Mouse (Mus musculus) cerebellum, adult 9-11 months (tissue): ENCODE data around the gene Mrpl38.
"Not testable (repeated sequence)": the region's sequence is repeated elsewhere in the genome, so short reads cannot be mapped to it uniquely, and the experiment has no call there.

ENCODE experiments used
- DNase-seq: peaks from one replicate; pipeline ENCODE4 v3.0.0; 2022

Gene Mrpl38

DNA sequence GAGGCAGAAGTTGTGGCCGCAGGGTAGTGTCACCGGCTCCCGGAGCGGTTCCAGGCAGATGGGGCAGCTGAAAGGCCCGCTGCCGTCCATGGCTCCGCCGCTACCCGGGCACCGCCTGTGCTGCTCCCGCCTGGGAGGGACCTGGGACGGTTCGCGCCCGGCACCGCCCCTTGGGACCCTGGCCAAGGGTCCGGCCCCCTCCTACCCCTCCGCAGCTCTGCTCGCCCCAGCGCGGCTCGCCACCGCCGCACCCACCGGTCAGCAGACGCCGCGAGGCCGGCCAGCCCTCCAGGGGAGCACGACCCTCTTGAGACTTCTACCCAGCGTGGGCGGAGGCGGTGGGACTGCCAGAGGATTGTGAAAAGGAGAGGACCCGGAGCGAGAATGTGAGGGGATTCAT, 28.5 kb downstream of the Mrpl38 start:
- no peak for DNase-seq

DNA sequence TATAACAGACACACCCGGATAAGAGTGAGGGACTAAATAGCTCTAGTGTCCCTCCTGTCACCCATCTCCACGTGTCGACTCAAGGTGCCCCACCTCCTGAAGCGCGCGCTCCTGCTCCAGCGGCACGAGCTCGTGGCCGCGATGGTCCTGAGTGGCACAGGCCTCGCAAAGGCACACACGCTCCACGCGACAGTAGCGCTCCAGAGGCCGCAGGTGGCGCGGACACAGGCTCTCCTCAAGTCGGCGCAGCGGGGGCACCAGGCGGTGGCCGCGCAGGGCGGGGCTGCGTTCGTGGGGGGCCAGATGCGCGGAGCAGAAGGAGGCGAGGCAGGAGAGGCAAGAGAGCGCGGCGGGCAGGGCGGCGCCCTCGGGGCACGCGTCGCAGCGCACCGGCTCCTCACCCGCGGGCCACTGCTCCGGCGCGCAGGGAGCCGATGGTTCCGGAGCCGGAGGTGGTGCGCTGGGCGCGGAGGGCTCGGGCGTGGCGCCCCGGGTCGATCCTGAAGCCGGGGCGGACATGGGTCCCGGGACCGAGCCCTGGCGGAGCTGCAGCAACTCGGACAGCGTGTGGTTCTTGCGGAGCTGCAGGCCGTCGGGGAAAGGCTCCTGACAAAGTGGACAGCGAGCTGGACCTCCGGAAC, 29.1 kb downstream of the Mrpl38 start:
- DNase-seq: no peak

DNA sequence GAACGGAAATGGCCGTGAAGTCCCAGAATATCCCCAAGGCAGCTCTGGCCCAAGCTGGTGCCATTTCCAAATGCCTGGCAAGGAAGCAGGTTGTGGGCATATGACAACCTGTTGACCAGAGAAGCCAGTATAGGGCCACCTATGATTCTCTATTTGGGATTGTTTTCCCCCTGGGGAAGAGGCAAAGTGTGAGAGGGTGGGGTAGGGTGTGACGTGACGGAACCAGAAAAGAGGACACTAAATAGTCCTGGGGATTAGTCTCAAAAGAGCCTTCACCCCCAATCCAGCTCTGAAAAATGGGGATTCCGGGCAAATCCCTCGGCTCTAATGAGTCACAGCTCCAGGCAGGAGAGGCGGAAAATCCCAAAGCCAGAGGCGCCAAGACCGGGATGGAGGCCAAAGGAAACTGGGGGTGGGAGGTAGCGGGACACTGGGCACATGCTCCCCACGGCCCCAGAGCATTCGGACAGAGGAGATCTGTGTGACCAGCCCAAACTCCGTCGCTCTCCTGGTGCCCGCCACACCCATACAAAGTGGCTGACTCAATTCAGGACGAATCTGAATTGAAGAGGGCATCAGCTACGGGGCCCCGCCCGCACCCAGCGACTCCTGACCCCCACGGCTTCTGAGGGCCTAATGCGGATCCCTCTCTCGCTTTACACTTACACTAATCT, 30.1 kb downstream of the Mrpl38 start:
- DNase-seq: no peak

DNA sequence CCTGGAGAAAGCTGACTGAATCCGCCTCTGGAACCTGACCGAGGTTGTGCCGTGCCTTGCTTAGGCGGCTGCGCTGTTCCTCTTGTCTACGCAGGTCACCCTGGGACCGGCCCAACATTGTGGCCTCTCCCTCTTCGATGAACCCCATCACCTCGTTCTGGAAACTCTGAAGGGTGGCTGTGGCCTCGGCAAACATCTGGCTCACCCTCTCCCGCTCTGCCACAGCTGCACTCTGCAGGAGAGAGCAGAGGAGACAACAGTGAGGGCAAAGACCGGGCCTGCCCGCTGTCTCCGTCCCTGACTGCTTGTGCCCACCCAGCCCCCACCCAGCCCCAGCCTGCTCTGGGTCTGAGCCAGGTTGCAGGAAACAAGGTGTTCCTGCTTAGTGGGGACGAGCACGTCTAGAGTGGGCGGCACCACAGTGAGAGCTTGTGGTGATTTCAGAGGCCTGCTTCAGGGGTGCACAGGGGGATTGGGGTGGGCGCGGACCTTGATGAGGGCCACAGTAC, 30.8 kb downstream of the Mrpl38 start:
- no peak for DNase-seq

DNA sequence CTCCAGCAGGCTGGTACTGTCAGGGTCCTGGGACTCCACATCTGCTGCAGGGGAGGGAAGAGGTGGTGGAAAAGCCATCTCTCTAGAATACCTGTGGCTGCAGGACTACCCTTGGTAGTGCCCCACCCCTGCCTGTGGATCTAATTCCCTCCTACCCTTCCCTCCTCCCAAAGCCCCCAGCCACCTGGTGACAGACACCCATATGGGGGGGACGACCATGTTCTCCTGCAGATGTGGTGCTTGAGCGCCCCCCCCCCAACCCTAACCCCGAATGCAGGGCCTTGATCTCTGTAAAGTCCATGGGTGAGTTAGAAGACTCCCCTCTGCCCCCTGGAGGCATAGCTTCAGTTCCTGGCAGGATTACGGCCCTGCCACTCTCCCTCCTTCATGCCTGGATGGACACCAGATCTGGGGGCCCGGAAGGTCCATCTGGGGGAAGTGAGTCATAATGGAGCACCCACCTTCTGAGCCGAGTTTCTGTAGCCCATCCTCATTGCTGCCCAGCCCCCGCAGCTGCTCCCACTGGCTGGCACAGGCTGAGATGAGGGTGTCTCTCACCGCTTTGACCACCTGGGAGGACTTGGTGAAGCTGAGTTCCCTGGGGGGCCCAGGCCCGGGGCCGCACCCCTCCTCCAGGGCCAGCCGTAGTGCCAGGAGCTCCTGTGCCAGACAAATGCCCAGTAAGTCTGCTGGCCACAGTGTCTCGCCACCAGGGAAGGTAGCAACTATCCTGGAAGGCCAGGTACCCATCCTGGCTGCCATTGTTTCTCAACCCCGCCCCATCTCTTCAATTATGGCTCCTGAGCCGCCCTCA, 31.5 kb downstream of the Mrpl38 start:
- no peak for DNase-seq

DNA sequence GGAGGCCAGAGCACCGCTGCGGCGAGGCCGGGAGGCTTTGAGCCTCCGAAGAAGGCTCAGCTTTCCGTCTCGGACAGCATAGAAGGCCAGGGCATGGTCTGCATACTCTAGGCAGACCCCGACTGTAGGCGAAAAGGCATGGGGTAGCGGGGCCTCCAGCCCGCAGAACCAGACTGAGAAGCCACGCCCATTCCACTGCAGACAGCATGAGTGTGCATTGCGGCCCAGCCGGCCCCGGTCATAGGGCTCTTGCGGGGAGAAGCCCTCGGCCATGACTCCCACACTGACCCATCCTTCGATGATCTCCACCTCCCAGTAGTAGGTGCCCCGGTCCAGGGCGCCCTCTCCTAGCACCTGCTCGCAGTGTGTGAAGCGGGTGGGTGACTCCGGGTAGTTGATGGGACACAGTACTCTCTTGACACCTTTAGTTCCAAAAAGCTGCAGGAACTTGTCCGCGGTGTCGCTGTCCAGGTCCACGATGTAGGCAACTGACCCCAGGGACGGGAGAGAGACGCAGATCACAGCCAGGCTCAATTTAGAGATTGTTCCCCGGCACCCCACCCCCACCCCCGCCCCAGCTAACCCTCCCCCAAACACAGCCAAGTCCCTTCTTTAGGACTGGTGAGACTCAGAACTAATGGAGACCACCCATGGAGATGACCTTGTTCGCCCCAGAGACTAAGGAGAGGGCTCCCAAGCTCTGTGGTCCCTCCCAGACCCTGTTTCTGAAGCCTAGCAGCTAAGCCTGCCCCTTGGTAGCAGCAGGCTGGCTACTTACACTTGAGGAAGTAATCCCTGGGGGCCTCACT, 32.3 kb downstream of the Mrpl38 start:
- DNase-seq: no peak

DNA sequence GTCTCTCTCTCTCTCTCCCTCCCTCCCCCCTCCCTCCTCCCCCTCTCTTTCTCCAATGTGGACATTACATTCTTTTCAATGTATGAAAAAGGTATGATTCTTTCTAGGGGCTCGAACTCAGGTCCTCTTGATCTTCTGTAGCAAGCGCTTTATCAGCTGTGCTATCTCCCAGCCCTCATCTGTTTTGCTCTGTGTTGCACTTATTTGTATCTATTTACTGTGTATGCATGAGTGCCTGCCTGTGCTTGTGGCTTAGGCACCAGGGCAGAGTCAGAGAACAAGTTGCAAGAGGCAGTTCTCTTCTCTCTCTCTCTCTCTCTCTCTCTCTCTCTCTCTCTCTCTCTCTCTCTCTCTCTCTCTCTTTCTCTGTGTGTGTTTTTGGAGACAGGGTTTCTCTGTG, 33.6 kb downstream of the Mrpl38 start:
- DNase-seq: no peak

DNA sequence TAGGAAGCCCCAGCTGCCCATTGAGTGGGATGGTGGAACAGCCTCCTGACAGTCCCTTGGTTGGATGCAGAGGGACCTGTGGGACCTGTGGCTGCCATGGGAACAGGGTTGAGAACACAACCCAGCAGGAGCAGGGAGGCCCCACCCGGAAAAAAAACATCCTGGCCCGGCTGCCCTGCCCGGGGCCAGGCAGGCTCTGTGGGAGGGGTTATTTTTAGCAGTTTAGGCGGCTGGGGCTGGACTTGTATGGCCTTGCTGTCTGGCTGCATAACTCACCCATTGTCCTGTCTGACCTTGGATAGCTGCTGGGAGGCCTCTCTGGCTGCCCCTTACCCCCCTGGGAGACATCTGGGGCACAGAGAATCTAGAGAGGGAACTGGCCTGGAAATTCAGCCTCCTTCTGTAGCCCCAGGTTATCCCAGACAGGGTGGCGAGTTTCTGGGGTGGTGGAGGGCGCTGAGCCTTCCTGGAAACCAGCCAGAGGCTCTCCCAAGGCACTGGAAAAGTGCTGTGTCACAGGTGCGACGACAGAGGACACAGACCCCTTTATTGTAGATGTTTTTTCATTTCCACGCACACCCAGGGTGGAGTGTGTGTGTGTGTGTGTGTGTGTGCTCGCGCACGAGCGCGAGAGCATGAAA, 34.5 kb downstream of the Mrpl38 start:
- DNase-seq: no peak

DNA sequence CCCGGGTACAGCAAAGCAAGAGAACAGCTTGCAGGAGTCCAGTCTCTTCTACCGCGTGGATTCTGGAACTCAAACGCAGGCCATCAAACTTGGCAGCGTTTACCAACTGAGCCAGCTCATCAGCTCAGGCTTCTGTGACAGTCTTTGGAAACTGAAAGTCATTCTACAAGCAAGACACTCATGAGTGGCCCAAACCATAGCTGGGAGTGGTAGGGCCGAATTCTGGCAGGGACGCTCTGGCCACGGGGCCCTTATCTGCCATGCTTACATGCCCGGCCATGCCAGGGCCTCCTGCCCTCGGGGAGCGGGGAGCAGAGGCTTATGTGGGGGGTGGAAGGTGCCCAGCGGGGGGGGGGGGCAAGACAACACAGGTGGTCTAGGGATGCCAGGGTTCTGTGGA, 35.1 kb downstream of the Mrpl38 start:
- no peak for DNase-seq

DNA sequence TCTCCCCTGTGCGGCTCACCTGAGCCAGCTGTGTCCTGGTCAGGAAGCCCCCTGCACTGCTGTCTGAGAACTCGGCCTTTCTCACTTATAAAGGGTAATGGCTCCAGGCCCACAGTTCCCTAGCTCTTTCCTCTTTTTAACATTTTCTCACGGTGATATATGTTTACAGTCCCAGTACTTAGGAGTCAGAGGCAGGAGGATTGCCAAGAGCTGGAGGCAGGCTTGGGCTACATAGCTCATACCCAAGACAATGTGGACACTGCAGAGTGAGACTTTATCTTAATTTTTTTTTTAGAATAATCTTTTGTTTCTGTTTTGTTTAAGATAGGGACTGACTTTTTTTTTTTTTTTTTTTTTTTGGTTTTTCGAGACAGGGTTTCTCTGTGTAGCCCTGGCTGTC, 36.2 kb downstream of the Mrpl38 start:
- no peak for DNase-seq

DNA sequence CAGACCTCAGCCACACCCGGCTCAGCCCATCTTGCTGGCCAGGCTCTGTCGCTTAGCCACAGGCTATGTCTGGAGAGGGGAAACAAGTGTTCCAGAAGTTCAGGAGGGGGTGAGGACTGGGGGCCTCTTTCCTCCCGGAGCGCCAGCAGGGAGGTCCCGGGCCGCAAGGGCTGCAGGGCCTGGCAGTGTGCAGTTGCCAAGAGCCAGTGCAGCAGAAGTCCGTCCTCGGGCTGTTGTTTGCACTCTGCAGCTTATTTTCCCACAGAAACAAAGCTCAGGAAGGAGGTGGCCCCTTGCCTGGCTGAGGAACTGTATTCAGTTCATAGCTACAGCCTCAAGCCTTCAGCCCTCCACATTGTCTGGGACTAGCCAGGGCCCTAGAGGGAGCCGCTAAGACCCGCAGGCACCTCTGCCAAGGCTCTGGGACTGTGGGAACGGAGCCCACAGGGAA, 36.7 kb downstream of the Mrpl38 start:
- no peak for DNase-seq

DNA sequence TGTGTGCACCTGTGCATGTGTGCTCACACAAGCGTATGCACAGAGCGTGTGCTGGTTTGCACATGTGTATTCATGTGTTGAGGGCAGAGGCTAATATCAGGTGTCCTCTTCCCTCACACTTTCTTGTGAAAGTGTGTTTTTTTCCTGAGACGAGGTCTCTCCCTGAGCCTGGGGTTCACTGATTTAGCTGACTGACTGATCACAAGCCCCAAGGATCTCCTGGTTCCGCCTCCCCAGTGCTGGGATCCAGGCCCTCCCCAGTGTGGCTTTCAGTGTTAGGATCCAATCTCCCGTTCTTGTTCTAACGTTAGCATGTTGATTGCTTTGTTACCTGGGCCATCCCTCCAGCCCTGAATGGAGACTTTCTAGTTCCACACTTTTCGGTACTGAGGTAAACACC, 37.8 kb downstream of the Mrpl38 start:
- DNase-seq: no peak

DNA sequence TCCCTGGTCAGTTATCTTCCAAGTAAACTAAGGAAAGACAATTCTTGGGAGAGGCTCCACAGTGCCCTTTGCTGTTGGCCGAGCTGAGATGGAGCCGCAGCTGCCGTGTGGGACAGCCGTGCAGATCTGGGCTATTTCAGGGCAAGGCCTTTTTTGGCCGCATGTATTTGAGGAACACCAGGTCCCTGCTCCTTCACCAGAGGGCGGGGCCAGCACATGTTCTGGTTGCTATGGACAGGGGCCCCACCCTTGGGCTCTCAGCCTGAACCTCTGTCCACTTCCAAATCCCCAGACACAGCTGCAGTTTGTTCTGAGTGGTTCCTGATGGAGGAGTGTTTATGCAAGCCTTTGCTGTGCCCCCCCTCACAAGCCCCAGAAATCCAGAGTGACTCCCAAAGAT, 38.3 kb downstream of the Mrpl38 start:
- no peak for DNase-seq

DNA sequence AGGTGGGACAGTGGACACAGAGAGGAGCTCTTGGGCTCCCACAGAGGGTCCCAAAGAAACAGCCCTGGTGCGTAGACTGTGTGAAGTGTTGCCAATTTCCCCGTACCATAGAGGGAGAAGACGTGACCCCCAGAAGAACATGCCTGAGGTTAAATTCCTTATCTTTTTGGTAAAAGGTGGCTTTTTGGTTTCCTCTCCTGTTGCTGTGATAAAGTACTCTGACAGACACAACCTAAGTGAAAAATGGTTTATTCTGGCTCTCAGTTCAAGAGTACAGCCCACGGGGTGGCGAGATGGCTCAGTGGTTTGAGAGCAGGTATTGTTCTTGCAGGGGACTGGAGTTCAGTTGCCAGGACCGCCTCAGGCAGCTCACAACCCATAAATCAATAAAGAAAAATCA, 39.2 kb downstream of the Mrpl38 start:
- no peak for DNase-seq

DNA sequence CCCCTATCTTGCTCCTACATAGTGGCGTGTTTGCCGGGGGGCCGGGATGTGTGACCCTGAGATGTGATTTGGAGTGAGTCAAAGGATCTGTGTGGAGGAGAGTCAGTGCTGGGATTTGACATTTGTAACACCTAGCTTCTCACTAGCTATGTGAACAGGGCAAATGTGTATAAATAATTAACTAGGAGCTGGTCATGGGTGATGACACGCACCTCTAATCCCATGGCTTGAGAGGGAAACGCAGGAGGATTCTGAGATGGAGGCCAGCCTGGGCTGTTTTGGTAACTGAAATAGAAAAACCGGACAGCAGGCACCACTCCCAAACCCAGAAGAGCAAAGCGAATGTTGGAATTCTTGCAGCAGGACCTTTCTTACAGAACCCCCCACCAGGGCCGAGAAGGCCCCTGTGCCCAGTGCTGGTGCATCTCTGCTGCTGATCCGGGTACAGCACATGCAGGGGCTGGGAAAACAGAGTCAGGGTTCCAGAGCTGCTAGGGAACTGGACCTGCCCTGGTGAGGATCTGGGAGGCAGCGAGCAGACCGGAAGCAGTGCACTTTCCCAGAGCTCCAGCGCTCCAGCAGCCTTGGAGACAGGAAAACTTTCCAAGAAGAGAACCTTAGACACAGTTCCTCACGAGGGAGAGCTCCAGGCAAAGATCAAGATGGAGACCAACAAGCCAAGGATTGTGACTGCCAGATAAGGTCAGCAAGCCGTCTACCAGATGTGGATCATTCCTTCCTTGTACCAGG, 39.8 kb downstream of the Mrpl38 start:
- DNase-seq: no peak

DNA sequence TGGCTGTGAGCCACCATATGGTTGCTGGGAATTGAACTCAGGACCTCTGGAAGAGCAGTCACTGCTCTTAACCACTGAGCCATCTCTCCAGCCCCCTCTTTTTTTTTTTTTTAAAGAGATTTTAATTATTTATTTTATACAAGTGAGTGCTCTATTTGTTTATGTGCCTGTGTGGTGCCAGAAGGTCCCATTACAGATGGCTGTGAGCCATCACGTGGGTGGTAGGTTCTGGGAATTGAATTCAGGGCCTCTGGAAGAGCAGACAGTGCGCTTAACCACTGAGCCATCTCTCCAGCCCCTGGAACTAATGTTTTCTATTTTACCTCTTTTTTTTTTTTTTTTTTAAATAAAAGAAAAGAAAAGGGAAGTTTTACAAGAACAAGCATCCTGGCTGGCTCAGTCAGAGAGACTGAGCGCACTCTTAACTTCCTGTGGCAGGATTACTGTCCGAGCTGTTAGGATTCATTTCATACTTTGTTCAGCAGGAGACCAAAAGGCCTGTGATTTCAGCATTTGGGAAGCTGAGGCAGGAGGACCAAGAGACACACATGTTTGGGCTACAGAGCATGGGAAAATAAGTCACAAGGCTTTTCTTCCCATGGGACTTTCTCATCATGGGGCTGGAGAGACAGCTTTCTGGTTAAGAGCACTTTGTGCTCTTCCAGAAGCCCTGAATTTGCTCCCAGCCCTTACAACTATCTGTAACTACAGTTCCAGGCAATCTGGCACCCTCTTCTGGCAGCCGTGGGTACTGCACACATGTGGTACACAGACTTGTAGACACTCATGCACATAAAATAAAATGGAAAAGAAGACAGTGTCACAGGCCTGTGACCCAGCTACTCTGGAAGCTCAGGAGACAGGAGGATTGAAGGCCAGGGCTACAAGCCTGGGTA, 42.2 kb downstream of the Mrpl38 start:
- no peak for DNase-seq

DNA sequence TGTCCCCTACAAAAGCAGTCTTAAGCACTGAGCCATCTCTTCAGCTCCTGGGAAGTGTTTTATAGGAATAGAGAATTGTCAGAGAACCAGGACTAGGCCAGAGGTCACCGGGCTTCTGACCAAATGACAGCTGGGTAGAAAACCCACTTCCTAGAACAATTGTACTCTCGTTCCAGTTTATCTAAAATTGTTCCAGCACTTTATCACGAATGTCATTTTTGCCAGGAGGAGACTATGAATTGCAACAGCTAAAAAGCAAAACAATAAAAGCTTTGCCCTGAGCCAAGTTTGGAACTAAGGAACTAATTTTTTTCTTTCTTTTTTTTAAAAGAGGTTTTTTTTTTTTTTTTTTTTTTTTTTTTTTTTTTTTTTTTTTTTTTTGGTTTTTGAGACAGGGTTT, 43.1 kb downstream of the Mrpl38 start:
- no peak for DNase-seq

DNA sequence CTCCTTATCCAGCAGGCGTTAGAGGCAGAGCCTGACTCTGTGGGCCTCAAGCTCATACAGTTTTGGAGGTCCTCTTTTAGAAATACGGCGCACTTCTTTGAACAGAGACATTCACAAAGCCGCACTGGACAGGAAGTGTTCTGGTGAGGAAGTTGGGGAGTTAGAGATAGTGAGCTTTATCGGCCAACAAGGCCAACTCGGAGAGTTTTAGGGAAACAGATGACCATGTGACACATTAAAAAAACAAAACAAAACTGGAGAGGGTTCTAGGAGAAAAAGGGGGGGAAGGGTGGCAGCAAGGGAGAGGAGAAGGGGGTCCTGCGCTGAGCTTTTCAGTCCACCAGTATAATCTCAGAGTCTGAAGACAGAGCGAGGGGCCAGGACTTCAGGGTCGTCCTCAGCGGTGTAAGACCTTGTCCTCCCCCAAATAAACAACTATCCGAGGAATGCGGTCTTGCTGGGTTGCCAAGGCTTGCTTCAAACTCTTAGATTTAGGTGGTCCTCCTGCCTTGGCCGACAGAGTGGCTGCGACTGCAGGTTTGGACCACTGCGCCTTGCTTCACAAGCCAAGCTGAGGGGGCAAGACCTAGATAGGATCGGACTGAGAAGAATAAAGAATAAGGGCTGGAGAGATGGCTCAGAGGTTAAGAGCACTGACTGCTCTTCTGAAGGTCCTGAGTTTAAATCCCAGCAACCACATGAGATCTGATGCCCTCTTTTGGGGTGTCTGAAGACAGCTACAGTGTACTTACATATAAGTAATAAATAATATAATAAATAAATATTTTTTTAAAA, 44.7 kb downstream of the Mrpl38 start:
- DNase-seq: no peak

DNA sequence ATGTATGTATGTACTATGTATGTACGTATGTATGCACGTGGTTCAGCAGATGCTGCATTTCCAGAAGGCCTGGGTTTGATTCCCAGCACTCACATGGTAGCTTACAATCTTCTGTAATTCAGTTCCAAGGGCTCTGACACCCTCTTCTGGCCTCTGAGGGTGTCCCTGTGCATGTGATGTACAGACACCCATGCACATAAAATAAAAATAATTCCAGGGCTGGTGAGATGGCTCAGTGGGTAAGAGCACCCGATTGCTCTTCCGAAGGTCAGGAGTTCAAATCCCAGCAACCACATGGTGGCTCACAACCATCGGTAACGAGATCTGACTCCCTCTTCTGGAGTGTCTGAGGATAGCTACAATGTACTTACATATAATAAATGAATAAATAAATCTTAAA, 45.7 kb downstream of the Mrpl38 start:
- DNase-seq: not testable (repeated sequence)

DNA sequence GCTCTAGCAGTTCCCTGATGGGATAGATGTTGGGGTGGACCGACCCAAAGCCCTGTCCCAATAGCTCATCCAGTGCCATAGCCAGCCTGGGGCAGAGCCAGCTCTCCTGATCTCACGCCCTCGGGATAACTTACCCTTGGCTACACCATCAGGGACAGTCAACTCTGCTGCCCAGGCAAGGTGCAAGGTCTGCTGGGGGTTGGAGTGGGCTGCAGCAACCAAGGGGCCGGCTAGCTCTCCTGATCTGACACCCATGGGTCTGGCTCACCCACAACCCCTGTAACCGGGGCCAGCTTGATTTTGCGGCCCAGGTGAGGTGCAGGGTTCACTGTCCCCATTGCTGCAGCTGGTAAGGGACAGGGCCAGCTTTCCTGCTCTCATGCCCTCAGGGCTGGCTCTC, 47.1 kb downstream of the Mrpl38 start:
- no peak for DNase-seq
